Mouse (Mus musculus): ENCODE results near the gene Slc39a11. TPM values are rescaled to one million over a fixed set of nuclear protein-coding genes. Genes with fewer than 3 reads are reported as not detected.
"Not testable (repeated sequence)": the region's sequence is repeated elsewhere in the genome, so short reads cannot be mapped to it uniquely, and the experiment has no call there.

The Slc39a11 gene
- polyA plus RNA-seq, 1 experiment from 2014 or later, result 16.8 TPM

DNA sequence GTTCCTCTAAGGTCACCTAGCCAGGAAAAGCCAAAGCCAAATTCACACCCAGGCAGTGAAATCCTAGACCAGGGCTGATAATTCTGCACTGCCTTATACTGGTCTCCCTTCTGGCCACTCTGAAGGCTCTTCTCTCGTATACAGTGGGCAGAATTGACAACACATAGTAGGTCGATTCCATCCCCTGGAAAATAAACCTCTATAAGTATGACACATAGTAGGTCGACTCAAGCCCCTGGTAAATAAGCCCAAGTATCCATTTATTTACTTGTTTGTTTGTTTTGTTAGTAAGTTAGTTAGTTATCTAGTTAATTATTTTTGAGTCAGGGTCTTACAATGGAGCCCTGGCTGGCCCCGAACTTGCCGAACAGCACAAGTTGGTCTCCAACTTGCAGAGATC lies 54.7 kb downstream of the Slc39a11 start:
- Histone ChIP-seq H3K4me3 (no peak overlapping the region), H3K36me3 (no peaks in the 10 kb centered on the region), H3K4me1 (no peaks in the 10 kb centered on the region), H3K4me2 (no peak overlapping the region), H3K9me3 (no peaks in the 10 kb centered on the region), H3K9ac (no peak overlapping the region), H3K27me3 (replicated peaks) (no peaks in the 10 kb centered on the region), H3K27ac (replicated peaks) (no peak overlapping the region)
- ATAC-seq (ENCODE audit: extremely low read depth, insufficient number of reproducible peaks, low FRiP score, low TSS enrichment), result no peak
- 78% methylated on average over 5 of the region's 5 CpGs for WGBS

DNA sequence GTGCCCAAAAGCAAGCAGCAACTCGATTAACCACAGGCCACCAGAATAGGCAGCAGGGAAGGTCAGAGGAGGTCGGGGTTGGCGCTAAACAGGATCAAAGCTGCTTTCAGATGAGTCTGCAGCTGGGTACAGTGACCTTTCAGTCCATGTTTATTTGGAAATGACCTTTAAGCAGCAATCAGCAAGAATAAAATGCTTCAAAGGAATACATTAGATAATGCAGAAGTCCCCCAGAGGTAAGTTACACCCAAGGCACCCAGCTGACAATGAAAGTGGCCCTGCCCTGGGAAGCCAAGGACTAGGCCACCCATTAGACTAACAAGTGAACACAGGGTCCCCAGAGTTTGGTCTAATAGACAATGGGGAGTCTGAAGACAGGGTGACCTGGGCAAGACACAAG lies 60.9 kb downstream of the Slc39a11 start:
- Histone ChIP-seq H3K27ac (replicated peaks) (no peak overlapping the region), H3K4me2 (no peak overlapping the region), H3K4me1 (no peaks in the 10 kb centered on the region), H3K9ac (no peak overlapping the region), H3K4me3 (no peak overlapping the region), H3K9me3 (no peaks in the 10 kb centered on the region), H3K36me3 (no peaks in the 10 kb centered on the region), H3K27me3 (replicated peaks) (no peaks in the 10 kb centered on the region)
- ATAC-seq (ENCODE audit: extremely low read depth, insufficient number of reproducible peaks, low FRiP score, low TSS enrichment), result no peak
- 52% methylated on average over 3 of the region's 3 CpGs for WGBS

DNA sequence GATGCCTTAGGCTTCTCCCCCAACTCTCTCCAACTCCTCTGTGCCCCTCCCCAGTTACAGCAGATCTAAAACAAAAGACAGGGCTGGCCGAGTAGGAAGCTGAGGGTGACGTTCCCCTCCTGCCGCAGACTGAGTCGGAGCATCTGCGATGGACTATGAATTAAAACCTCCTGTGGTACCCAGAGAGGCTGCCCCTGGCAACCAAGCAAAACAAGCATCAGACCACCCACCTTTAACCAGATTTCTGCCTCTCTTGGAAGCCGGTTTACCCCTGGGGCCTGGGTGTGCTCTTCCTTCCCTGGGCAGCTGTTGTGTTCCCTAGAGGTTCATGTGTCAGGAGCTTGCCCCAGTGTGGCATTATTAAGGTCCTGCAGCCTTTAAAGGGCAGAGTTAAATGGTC lies 63.5 kb downstream of the Slc39a11 start:
- Histone ChIP-seq H3K4me1 (no peaks in the 10 kb centered on the region), H3K4me2 (no peak overlapping the region), H3K36me3 (no peaks in the 10 kb centered on the region), H3K9ac (no peak overlapping the region), H3K4me3 (no peak overlapping the region), H3K27ac (replicated peaks) (no peak overlapping the region), H3K27me3 (replicated peaks) (no peaks in the 10 kb centered on the region), H3K9me3 (no peaks in the 10 kb centered on the region)
- WGBS, result 76% methylated on average over 6 of the region's 6 CpGs
- no peak for ATAC-seq (ENCODE audit: extremely low read depth, insufficient number of reproducible peaks, low FRiP score, low TSS enrichment)

DNA sequence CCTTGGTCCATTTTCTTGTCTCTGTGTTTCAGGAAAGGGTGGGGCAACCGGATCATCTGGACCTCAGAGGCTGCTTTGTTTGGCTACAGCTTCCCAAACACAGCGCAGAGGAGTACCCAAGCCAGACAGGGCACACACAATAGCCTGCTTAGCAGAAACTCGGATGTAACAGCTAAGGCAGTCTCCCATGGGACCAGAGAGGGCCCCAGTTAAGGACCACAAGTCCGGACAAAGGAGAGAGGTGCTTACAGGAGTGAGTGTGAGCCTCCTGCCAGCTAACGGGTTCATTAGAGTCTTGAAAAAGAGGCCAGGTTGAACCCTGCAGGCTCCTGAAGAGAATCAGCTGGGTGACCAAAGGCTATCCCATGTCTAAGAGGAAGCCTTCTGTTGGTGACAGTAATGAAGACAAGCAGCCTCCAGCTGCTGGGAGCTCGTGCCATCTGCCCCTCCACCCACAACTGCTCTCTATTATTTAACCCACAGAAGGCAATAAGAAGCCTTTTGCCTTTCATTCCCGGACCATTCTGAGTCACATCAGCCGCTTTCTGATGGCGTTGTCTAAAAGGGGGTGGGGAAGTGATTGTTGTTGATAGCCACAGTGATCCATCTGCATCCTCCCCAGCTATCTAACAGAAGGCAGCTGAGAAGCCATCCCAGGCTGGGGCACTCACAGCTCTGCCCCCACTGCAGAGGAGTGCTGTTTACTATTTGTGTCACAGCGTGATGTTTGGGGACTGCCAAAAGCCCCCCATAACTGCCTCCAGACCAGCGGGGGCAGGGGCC lies 65.8 kb downstream of the Slc39a11 start:
- Histone ChIP-seq H3K27ac (replicated peaks) (no peak overlapping the region), H3K4me2 (no peak overlapping the region), H3K36me3 (no peaks in the 10 kb centered on the region), H3K9me3 (no peaks in the 10 kb centered on the region), H3K4me3 (no peak overlapping the region), H3K9ac (no peak overlapping the region), H3K4me1 (no peaks in the 10 kb centered on the region), H3K27me3 (replicated peaks) (no peaks in the 10 kb centered on the region)
- 53% methylated on average over 11 of the region's 11 CpGs for WGBS
- ATAC-seq (ENCODE audit: extremely low read depth, insufficient number of reproducible peaks, low FRiP score, low TSS enrichment), result no peak

DNA sequence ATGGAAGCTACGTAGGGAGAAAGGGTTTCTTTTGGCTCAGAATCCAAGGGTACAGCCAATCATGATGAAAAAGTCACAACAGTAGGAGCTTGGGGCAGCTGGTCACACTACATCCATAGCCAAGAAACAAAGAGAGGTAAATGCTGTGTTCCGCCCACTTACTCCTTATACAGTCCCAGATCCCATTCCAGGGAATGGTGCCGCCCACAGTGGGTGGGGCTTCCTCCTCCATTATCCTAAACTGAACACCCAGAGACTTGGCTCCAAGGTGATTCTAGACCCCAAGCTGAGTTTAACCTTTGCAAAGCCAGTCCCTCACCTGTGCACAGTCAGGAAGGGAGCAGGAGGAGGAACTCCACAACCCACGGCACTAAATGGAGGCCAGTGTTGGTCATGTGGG lies 72.7 kb downstream of the Slc39a11 start:
- H3K4me2 ChIP-seq, result no peak overlapping the region
- H3K9me3 ChIP-seq, result no peaks in the 10 kb centered on the region
- no peak overlapping the region for H3K27ac ChIP-seq (replicated peaks)
- H3K4me3 ChIP-seq, result no peak overlapping the region
- peaks cover 17% of the 10 kb centered on the region for H3K4me1 ChIP-seq
- no peak overlapping the region for H3K9ac ChIP-seq
- 72% methylated on average over 4 of the region's 4 CpGs for WGBS
- ATAC-seq (ENCODE audit: extremely low read depth, insufficient number of reproducible peaks, low FRiP score, low TSS enrichment), result no peak
- H3K36me3 ChIP-seq, result no peaks in the 10 kb centered on the region
- H3K27me3 ChIP-seq (replicated peaks), result no peaks in the 10 kb centered on the region; the same call in 1 of the 2 replicates

DNA sequence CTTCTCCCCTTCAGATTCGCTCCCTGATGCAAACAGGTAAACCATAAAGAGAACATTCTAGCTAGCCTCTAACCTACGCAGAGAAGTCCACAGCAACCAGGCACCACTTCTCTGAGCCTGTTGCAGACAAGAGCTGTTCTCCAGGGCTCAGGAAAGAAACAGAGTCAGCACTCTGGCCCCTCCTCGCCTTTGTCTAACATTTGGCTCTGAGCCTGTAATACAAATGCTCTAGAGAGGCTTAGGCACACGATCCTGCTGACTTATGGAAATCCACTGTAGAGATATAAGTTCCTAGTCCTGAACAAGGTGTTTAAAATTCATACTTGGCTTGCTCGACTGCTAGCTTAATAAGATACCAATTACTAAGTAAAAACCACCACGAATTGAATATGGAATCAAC lies 77.2 kb downstream of the Slc39a11 start:
- peak overlapping the region; percentile 60 for H3K27ac ChIP-seq (replicated peaks)
- ATAC-seq (ENCODE audit: extremely low read depth, insufficient number of reproducible peaks, low FRiP score, low TSS enrichment), result no peak

DNA sequence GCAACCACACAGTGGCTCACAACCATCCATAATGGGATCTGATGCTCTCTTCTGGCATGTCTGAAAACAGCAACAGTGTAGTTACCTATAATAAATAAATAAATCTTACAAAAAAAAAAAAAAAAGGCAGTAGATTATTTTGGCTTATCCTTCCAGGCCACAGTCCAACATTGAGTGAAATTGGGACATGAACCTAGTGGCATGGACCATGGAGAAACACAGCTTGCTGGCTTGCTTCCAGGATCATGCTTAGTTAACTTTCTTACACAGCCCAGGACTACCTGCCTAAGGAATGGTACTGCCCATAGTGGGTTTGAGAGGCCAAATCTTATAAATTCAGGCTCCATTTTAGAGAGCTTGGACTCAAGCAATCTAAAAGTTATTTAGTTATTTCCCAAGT lies 78.3 kb downstream of the Slc39a11 start:
- H3K4me1 ChIP-seq, result peaks cover 18% of the 10 kb centered on the region
- no peak overlapping the region for H3K4me3 ChIP-seq
- H3K36me3 ChIP-seq, result no peaks in the 10 kb centered on the region
- ATAC-seq (ENCODE audit: extremely low read depth, insufficient number of reproducible peaks, low FRiP score, low TSS enrichment), result no peak
- no peak overlapping the region for H3K4me2 ChIP-seq
- no peaks in the 10 kb centered on the region for H3K27me3 ChIP-seq (replicated peaks)
- no peak overlapping the region for H3K9ac ChIP-seq
- H3K9me3 ChIP-seq, result no peaks in the 10 kb centered on the region
- no peak overlapping the region for H3K27ac ChIP-seq (replicated peaks)

More for the DNA sequence above, 77.2 kb downstream of the Slc39a11 start:
- Histone ChIP-seq H3K36me3 (no peaks in the 10 kb centered on the region), H3K4me2 (no peak overlapping the region), H3K27me3 (replicated peaks) (no peaks in the 10 kb centered on the region; the same call in 1 of the 2 replicates), H3K4me1 (peaks cover 18% of the 10 kb centered on the region), H3K4me3 (no peak overlapping the region), H3K9me3 (no peaks in the 10 kb centered on the region), H3K9ac (peak overlapping the region; percentile 57)
- 50% methylated on average over 6 of the region's 6 CpGs for WGBS

DNA sequence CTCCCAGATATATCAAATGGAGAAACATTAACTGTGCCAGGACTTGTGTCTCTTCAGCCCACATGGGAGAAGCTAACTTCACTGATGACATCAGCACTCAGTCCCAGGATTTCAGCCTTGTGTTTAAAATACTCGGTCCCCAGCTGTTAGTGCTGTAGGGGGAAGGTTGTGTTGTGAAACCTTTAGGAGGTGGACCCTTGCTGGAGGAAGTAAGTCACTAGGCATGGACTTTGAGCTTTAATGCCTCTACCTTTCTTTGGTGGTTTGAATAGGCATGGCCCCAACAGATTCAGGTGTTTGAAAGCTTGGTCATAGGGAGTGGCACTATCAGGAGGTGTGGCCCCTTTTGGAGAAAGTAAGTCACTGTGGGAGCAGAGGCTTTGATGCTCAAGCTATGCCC lies 80.9 kb downstream of the Slc39a11 start:
- no peak overlapping the region for H3K4me2 ChIP-seq
- no peak overlapping the region for H3K27ac ChIP-seq (replicated peaks)
- ATAC-seq (ENCODE audit: extremely low read depth, insufficient number of reproducible peaks, low FRiP score, low TSS enrichment), result no peak
- H3K4me1 ChIP-seq, result peaks cover 28% of the 10 kb centered on the region
- no peak overlapping the region for H3K4me3 ChIP-seq
- no peaks in the 10 kb centered on the region for H3K9me3 ChIP-seq
- no peaks in the 10 kb centered on the region for H3K36me3 ChIP-seq
- no peaks in the 10 kb centered on the region for H3K27me3 ChIP-seq (replicated peaks)
- H3K9ac ChIP-seq, result no peak overlapping the region
- 65% methylated on average over 1 of the region's 1 CpGs for WGBS

DNA sequence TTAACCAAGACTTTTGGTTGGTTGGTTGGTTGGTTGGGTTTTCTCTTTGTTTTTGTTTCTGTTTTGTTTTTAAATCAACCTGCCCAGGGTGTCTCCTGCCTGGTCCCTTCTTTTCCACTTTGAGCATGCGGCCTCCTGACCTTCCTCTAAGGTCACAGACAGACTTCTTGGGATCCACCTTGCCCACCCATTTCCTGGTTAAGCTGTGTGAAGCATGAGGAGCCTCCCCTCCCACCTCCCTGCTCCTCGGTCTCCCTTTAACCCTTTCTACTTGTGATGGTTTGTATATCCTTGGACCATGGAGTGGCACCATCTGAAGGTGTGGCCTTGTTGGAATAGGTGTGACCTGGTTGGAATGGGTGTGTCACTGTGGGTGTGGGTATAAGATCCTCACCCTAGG lies 82.0 kb downstream of the Slc39a11 start:
- H3K9ac ChIP-seq; H3K27ac ChIP-seq (replicated peaks); H3K27me3 ChIP-seq (replicated peaks); H3K4me2 ChIP-seq; H3K4me3 ChIP-seq; H3K9me3 ChIP-seq; H3K36me3 ChIP-seq; ATAC-seq (ENCODE audit: extremely low read depth, insufficient number of reproducible peaks, low FRiP score, low TSS enrichment): not testable (repeated sequence)
- WGBS, result 65% methylated on average over 2 of the region's 2 CpGs
- H3K4me1 ChIP-seq, result peaks cover 22% of the 10 kb centered on the region

DNA sequence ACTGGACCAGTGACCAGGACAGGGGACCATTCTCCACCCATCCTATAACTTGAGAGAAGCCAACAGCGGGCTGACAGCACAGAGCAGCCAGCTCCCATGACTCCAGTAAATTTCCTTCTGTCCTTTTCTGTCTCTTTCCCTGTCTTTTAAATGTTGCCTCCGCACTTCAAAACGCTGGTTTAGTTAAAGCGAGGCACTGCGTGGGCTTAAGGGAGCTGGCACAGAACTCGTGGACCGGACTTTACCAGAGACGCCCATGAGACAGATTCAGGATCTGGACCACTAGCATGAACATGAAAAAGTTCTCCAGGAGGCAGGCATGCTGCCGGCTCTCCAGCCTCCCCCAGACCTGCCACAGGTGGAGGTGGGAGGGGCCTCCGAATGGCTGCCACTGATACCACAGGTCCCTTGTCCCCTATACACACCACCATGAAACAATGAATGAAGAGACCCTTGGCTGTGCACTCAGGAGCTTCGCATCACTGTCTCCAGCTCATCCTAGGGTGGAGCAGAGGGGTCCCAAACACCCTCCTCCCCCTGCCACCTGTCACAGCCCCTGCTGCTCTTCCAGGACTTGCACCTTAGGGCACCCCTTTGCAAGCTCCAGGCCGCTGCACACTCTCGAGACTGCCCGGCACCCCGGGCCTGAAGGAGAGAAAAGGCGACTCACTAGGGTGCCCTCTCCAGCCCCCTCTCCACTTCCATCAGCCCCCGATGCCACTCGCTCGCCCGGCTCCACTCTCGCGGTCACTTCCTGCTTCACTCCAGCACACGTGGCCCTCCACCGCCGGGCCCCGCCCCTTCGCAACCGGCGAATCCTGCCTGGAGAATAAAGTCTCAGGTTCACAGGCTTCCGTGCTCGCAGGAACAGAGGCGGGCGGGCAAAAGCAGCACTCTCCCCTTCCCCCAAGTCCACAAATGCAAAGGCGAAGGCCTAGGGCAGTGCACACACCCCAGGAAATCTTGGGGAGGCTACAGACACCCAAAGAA lies 84.6 kb downstream of the Slc39a11 start:
- WGBS, result 8% methylated on average over 34 of the region's 34 CpGs
- Histone ChIP-seq H3K36me3 (no peaks in the 10 kb centered on the region), H3K4me3 (peak overlapping the region; percentile 65), H3K27me3 (replicated peaks) (no peaks in the 10 kb centered on the region), H3K27ac (replicated peaks) (no peak overlapping the region), H3K4me2 (peak overlapping the region; percentile 86), H3K4me1 (peaks cover 14% of the 10 kb centered on the region), H3K9ac (peak overlapping the region; percentile 83), H3K9me3 (no peaks in the 10 kb centered on the region)
- ATAC-seq (ENCODE audit: extremely low read depth, insufficient number of reproducible peaks, low FRiP score, low TSS enrichment), result peak; percentile 75

DNA sequence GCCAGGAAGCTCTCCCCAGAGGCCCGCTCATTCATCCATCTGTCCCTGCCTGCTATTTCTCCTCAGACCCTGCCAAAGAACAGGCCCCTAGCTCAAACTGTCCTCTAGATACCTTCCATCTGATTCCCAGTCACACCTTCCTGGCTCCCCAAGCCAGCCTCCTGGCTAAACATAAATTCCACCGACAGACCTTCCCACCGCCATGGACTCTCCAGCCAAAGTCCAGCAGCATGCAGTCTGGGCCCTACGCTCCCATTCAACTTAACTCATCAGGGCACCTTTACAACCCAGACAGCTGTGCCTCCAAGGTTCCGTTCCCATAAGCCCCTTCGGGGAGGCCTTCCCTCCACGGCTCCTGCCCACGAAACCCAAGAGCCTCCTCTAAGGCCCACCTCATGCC lies 87.6 kb downstream of the Slc39a11 start:
- no peak for ATAC-seq (ENCODE audit: extremely low read depth, insufficient number of reproducible peaks, low FRiP score, low TSS enrichment)
- no peaks in the 10 kb centered on the region for H3K36me3 ChIP-seq
- peaks cover 14% of the 10 kb centered on the region for H3K4me1 ChIP-seq
- no peak overlapping the region for H3K4me3 ChIP-seq
- 86% methylated on average over 8 of the region's 8 CpGs for WGBS
- no peaks in the 10 kb centered on the region for H3K9me3 ChIP-seq
- H3K4me2 ChIP-seq, result no peak overlapping the region
- H3K9ac ChIP-seq, result no peak overlapping the region
- no peaks in the 10 kb centered on the region for H3K27me3 ChIP-seq (replicated peaks)
- H3K27ac ChIP-seq (replicated peaks), result no peak overlapping the region
